Mouse (Mus musculus): Measurements from ENCODE around the gene Ankrd11.

Gene Ankrd11

GRCm38 (mm10) chr8:122926782-122927181, 115.3 kb downstream of the Ankrd11 start:
- peak; percentile 63 for DNase-seq (ENCODE audit: low read depth, low spot score)

- peak; percentile 59 for DNase-seq (ENCODE audit: low read depth, low spot score)
These were observed 115.9 kb downstream of the Ankrd11 start for GRCm38 (mm10) chr8:122925939-122926722.

- DNase-seq (ENCODE audit: low read depth, low spot score): no peak
These were observed 118.0 kb downstream of the Ankrd11 start for GRCm38 (mm10) chr8:122924091-122924490.

DNA sequence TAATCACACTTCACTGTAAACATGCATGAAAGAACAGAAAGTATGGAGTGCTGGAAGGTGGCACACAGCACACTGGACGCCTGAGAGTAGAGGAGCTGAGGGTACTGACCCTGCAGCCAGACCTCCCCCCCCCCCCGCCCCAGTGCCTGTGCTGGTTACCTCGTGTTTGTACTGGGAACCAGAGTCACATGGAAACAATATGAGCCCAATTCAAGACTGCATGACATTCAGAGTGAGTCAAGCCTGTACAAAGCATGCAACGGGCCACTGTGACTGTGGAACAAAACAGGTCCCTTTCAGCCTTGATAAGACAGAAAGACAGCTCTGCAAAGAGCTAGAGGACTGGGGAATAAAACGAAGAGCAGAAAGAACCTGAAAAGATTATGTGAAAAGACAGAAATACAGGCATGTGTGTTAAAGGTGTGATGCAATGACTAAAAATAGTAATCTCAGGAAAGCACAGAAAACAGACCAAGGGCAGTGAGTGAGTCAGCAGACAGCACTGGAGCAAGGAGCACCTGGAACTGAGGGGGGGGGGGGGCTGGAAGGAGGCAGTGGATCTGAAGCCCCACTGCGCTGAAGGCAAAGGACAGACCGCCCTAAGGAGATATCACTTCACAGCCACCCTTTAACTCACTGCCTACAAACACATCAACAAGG, 118.5 kb downstream of the Ankrd11 start:
- DNase-seq (ENCODE audit: low read depth, low spot score): no peak

GRCm38 (mm10) chr8:122922945-122923344, 119.1 kb downstream of the Ankrd11 start:
- no peak for DNase-seq (ENCODE audit: low read depth, low spot score)

- DNase-seq (ENCODE audit: low read depth, low spot score): no peak
These were observed 121.2 kb downstream of the Ankrd11 start for GRCm38 (mm10) chr8:122920890-122921289.

GRCm38 (mm10) chr8:122918438-122919107, 123.5 kb downstream of the Ankrd11 start:
- no peak for DNase-seq (ENCODE audit: low read depth, low spot score)

DNA sequence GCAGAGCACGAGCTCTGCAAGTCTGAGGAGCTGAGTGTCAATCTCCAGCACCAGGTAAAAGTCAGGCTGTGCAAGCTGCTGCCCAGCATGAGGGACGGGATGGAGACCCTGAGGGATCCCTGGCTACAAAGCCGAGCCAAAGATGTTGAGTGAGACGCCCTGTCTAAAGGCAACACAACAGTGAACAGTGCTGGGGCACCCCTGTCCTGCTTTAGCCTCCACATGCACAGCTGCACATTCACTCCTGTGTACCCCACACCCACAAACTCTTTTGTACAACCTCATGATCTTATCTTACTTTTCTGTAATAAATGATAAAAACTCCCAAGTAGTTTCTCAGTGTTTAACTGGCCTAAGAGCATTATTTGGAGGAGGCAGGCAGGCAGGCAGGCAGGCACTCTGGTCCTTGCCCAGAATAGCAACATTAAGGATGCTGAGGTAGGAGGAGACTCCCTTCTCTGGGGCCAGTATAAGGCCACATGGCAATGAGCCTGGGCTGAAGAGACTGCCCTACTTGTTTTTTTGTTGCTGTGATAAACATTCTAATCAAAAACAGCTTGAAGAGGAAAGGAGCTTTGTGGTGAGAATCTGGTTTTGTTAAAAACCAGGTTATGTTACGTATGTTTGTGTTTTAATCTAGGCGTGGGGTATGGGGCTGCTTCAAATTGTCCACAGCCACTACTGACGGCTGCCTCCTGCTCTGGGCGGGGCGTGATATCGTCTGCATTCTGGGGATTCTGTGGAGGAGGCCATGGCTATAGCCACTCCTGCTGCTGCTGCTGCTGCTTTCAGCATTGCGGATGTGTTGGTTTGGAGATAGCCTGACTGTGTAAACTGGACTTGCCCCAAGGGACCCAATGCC, 124.3 kb downstream of the Ankrd11 start:
- no peak for DNase-seq (ENCODE audit: low read depth, low spot score)

DNA sequence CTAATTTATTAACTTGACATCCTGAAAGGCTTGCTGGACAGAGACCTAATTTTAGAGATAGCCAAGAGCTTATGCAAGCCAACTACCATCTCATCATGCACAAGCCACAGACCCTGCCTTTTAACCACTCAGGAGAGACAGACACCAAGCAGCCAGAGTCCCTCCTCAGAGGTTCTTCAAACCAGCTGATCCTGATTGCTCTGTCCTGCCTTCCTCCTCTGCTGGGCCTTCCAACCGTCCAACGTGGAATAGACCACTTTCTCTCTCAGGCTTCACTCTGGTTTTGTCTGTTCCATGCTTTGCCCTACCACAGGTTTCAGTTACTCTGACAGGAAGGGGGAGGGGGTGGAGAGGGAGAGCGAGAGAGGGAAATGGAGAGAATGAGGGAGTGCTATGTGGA, 125.3 kb downstream of the Ankrd11 start:
- DNase-seq (ENCODE audit: low read depth, low spot score): no peak

DNA sequence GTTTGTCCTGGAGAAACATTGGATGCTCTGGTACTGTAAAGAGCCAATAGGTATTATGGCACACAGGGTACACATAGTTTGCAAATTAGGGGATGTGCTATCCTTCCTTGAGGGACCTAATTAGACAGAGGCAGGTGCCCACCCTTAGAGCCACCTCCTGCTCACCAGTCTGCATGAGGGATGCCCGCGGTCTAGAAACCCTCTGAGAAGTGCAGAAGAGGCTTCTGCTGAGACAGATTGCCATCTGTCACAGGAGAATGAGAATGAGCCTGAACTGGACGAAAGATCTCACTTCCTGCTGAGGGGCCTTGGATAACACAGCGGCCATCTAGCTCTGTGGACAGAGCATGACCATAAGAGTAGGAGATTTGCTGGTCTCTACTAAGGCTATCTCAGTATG, 129.2 kb downstream of the Ankrd11 start:
- DNase-seq (ENCODE audit: low read depth, low spot score): no peak

DNA sequence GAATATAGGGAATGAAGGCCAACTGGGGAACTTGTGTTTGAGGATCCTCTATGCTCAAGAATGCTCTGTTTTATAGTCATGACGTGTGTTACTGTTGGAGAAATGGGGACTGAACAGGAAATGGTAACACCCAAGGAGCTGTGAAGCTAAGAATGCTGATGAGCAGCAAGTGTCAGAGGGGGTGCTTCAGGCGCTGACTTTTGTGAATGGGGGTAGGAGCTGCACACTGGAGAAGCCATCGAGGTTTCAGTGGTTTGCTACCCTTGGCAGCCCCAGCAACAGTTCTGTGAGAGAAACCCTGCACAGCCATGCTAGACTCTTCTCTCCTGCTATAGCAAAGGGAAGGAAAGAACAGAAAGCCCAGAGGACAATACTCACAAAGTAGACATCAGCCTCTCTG, 129.9 kb downstream of the Ankrd11 start:
- DNase-seq (ENCODE audit: low read depth, low spot score): no peak

- peak; percentile 79 for DNase-seq (ENCODE audit: low read depth, low spot score)
These were observed 135.5 kb downstream of the Ankrd11 start for GRCm38 (mm10) chr8:122906463-122907021.

DNA sequence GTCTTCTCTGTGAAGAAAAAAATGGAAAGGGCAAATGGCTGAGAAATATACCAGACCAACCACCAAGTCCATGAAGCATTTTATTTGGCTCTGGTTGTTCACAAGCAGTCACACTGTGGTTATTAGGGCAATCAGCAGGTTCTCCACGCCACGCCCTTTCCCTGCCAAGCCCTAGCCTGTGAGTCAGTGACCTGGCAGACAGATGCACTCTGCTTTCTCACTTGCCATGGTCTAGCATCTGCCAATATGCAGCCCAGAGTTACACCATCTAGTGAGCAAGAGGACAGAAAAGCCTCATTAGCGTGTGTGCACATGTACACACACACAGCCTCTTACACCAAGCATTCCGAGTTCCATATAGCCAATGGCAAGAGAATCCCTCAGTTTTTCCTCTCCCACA, 136.7 kb downstream of the Ankrd11 start:
- DNase-seq (ENCODE audit: low read depth, low spot score): no peak

DNA sequence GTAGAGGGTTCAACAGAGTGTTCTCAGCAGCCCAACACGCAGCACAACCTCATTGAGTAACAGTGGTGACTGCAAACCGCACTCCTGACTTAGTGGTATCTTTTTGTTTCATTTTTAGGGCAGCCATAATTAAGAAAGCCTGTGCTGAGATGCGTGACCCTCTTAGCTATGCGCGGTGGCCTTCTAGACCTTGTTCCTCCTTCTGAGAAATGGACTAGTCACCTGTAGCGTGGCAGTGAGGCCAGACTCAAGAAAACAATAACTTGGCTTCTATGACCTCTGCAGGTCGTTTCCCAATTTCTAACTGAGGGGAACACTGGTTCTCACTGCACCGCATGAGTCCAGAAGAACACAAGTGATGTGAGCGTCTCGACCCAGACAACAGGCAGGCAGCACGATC, 137.6 kb downstream of the Ankrd11 start:
- DNase-seq (ENCODE audit: low read depth, low spot score): no peak

DNA sequence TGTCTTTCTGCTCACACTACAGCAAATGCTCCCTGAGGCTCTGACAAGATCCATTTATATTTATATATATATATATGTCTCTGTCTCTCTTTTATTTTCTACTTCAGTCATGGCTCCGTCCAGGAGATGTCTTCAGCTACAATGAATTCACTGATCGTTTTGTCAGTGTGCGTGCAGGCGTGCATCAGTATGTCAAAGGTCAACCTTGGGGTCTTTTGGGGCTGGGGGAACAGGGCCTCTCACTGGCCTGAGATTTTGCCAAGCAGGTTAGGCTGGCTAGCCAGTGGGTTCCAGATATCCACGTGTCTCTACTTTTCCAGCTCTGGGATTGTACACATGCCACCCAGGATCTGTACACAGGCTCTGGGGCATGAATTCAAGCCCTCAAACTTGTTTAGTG, 139.1 kb downstream of the Ankrd11 start:
- no peak for DNase-seq (ENCODE audit: low read depth, low spot score)

DNA sequence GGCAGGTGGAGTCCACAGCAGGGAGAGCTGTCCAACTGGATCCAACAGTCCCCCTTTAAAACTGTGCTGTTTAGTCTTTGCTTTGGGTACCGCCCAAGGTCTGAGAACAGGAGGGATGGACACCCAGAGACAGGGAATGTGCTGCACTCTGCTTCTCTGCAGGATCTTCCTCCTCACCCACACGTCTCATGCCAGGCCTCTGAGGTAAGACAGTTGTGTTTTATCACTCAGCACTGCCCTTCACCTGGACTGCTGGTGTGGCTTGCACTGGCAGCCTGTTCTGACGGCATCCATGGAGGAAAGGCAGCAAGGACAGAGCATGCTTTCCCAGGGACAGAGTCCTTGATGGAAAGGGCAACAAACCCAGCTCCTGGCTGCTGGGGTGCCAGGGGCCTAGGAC, 139.5 kb downstream of the Ankrd11 start:
- DNase-seq (ENCODE audit: low read depth, low spot score): no peak

GRCm38 (mm10) chr8:122901892-122902515, 140.1 kb downstream of the Ankrd11 start:
- no peak for DNase-seq (ENCODE audit: low read depth, low spot score)

DNA sequence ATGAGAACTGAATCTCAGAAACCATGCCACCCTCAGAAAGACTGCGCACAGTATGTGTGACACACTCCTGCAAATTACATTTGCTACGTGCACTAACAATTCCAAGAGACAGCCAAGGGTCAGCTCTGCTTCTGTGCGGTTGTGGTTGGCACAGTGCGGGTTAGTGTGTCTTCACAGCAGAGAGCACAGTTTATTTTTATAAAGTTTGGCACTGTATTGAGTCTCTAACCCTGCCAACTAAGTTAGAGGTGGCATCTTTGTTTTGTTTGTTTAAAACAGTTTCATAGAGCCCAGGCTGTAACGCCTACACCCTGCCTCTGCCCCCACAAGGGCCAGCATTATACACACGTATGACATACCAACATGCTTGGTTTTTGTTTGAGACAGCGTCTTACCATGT, 140.6 kb downstream of the Ankrd11 start:
- no peak for DNase-seq (ENCODE audit: low read depth, low spot score)

GRCm38 (mm10) chr8:122899085-122899484, 143.0 kb downstream of the Ankrd11 start:
- DNase-seq (ENCODE audit: low read depth, low spot score): no peak

- no peak for DNase-seq (ENCODE audit: low read depth, low spot score)
These were observed 143.6 kb downstream of the Ankrd11 start for GRCm38 (mm10) chr8:122898473-122898872.

- no peak for DNase-seq (ENCODE audit: low read depth, low spot score)
These were observed 144.1 kb downstream of the Ankrd11 start for GRCm38 (mm10) chr8:122898018-122898417.

All from ES-CJ7 (cell line).